Mouse (Mus musculus) thymus, postnatal 14 days (tissue): ENCODE results near the gene Top2a.

Experiments
- DNase-seq: peaks from one replicate; pipeline ENCODE4 v3.0.0; 2021

The Top2a gene

DNA sequence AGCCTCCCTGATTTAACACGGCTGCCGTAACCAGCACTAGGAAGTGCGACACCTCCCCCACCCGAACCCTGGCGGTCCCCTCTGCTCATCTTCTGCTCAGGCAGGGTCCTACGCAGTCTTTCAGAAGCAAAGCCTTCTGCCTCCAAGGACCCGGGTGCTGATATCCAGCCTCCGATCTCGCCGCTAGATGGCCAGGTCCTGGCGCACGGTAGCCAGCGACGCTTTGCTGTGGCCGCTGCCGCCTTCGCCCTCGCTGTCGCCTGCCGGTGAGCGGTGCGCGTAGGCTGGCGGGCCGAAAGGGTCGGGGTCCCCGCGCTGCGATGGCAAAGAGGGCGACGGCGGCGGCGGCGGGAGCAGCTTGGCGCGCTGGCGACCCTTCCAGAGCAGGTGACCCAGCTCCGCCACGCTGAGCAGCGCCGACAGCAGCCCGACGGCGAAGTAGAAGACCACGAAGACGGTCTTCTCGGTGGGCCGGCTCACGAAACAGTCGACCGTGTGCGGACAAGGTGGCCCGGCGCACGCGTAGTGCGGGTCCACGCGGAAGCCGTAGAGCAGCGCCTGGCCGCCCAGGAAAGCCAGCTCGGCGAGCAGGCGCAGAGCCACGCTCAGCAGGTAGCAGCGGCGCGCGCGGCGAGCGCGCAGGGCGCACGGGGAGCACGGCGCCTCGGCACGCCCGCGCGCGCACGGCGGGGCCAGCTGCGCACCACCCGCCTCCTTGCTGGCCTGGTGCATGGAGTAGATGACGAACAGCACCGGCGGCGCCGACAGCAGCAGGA, 41.8 kb downstream of the Top2a start:
- DNase-seq = peak; percentile 58

DNA sequence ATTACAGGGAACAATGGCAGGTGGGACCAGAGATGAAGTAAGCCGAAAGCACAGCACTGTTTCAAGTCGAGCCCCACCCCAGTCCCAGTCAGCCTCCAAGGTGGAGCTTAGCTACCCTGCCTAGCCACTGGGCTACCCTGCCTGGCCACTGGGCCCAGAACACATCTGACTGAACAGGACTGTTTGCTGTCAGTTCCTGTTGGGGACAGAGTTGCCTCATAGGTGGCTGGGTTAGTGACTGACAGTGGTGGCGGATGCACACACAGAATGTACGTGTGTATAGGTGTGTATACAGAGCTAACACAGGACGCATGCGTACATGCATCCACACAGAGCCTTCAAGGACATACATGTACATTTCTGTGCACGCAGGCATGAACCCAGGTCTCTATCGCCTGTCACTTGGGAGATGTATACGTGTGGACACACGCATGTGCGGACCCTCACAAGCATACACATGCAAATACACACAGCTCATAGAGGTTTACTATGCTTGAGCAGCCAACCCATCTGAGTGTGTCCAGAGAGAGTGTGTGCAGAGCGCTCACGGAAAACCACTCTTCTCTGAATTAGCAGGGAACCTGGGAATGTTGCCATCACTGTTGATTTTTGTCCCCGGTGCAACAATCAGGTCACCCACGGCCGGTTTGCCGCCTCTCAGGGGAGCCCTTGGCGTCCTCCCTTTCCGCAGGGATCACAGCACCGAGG, 42.5 kb downstream of the Top2a start:
- DNase-seq = no peak

DNA sequence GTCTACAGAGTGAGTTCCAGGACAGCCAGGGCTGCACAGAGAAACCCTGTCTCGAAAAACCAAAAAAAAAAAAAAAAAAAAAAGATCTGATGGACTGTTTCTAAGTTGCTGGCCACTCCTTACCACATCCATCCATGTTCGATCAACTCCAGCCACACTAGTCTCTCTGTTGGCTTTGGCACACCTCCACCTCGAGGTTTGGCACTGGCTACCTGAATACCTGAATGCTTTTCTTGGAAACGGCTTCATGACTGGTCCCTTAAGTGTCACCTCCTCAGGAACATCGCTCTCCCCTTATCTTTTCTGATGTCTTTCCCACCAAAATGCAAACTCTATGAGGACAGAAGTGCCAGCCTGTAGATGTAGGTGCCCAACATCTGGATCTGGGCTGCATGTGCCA, 44.6 kb downstream of the Top2a start:
- no peak for DNase-seq

GRCm38 (mm10) chr11:98978526-98979148, 45.4 kb downstream of the Top2a start:
- no peak for DNase-seq

- peak; percentile 79 for DNase-seq
These were observed 48.9 kb downstream of the Top2a start for GRCm38 (mm10) chr11:98974871-98975719.

DNA sequence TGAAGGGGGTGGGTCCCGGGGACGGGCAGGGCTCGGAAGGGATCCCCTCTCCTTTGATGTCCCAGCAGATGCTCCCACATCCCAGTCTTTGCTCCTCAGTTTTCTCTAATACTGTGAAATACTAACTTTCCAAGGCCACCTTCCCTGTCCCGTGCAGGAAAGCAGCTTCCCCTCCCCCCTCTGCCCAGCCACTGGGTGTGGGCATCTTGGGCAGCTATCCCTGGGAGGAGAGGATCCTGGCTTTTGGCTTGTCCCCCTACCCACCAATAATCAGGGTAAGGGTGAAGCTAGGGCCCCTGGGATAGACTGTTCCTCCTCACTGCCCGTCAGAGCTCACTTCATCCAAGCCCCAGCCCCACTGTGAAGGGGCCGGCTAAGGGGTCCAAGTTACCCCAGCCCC, 49.8 kb downstream of the Top2a start:
- DNase-seq = no peak

DNA sequence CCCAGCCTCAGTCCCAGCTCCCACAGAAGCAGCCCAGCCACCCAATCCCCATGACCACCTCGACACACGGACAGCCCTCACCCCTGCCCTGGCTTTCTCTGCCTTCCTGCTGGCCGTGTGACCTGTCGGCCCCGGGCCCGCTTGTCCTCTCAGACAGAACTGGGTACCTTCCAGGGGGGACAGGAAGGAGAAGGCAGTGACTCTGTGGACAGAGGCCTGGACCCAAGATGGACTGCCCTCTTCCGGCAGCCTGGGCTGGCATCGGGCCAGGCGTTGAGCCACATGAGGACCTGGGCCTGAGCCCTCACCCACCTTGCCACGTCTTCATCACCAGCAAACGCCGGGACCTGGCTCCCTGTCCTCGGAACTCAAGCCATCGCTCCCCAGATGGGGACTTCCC, 50.4 kb downstream of the Top2a start:
- no peak for DNase-seq

DNA sequence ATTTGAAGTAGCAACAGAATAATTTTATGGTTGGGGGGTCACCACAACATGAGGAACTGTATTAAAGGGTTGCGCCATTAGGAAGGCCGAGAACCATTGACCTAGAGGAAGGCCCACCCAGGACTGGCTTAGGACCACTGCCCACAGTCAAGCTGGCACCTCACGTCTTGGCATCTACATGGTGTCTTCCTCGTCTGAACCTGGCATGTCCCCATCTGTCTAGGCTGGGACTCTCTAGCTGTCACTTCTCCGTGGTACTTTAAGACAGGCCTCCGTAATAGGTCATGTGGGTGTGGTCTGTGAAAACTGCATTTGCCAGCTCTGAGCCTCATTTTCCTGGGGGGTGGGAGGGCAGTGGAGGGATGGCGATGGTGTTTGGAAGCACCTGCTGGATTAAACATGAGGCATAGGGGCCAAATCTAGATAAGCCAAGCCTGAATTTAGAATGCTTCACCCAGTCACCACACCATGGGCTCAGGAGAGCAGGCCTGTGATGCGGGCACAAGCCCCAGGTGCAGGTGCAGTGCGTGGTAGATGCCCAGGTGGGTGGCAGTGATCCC, 51.1 kb downstream of the Top2a start:
- DNase-seq = no peak

DNA sequence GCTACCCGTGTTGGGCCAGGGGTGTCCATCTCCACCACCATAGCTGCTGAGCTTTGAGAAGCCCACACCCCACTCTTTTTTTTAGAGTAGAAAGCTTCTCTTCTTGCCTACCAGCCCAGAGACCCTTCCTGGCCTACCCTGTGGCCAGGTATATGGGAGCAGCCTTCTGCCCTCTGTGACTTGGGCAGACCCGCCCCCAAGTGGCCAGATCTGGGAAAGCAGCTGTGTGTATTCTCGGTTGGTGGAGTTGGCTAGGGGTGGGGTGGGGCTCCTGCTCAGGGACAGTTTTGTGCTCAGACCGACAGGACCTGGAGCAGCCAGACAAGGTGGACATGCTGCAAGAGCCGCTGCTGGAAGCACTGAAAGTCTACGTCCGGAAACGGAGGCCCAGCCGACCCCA, 51.8 kb downstream of the Top2a start:
- peak; percentile 92 for DNase-seq

DNA sequence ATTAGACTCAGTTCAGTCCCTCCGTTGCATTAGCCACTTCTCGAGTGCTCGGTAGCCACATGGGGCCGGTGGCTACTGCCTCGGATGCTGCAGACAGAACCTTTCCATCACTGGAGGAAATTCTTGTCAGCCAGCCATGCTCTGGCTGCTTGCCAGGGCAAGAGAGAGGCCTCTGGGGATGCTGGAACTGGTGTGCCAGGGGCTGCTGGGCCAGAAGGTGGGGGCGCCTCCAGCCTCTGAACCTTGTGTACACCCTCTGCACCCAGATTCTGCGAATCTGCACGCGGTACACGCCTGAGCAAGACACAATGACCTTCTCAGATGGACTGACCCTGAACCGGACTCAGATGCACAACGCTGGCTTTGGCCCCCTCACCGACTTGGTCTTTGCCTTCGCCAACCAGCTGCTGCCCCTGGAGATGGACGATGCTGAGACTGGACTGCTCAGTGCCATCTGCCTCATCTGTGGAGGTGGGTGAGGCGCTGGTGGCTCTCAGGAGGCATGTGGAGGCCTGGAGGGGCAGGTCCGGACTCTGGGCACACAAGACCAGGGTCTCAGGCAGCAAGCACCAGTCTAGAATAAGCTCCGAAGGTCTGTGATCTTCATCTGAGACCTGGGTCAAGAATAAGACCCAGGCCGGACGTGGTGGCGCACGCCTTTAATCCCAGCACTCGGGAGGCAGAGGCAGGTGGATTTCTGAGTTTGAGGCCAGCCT, 52.5 kb downstream of the Top2a start:
- no peak for DNase-seq

- peak; percentile 25 for DNase-seq
These were observed 53.6 kb downstream of the Top2a start for GRCm38 (mm10) chr11:98970191-98970925.

DNA sequence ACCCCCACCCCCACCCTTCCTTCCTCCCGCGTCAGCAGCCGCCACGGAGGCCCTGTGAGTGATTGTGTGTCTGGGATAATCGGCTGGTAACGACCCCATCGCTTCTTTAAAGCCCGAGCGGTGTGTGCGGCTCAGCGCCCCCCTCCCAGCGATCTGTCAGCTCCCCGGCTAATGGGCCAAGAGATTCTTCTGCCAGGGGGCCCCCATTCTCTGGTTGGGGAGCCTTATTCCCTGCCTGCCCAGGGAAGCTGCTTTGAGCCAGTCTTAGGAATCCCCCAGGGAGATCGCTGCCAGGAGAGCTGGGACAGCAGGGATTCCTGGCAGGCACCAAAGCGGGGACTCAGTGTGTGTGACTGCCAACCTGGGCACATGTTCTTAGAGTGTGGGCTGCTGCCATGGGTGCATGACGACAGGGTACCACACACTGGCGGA, 54.5 kb downstream of the Top2a start:
- DNase-seq = no peak

- peak; percentile 32 for DNase-seq
These were observed 55.1 kb downstream of the Top2a start for GRCm38 (mm10) chr11:98968716-98969495.

DNA sequence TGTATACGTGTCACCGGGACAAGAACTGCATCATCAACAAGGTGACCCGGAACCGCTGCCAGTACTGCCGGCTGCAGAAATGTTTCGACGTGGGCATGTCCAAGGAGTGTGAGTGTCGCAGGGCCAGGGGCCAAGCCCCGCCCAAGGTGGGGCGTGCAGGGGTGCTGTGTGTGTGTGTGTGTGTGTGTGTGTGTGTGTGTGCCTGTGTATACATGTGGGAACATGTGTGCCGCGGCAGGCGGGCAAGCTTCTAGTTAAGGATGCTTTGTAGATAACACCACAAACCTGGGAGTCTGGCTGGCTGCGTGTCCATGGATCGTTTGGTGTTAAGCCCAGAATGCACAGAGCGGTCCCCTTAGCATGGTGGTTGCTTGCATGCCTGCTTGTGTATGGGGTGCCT, 55.9 kb downstream of the Top2a start:
- no peak for DNase-seq

DNA sequence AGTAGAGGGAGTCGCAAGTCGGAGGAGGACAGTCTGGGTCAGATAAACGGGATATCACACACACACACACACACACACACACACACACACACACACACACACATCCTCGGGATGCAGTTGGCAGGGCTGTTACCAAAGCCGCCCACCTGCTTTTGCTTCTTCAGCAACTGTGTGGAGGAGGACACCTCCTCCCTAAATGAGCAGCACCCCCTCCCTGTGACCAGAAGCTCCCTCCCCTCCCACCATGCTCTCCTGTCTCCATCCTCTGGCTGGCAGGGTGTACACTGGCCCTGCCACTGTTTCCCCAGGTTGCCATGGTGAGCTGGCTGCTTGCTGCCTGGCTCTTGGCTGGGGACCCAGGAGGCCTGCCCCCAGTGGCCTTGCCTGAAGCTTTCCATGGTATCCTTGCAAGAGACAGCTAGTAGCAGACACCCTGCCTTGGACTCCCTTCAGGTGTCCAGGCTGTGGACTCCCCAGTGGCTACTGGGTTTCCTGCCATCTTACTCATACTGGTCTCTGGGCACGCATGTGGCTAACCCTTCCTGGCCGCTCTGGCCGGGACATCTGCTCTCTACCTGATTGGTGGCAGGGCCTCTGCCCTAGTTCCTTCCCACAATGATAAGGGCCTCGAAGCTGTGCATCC, 57.4 kb downstream of the Top2a start:
- peak; percentile 49 for DNase-seq

DNA sequence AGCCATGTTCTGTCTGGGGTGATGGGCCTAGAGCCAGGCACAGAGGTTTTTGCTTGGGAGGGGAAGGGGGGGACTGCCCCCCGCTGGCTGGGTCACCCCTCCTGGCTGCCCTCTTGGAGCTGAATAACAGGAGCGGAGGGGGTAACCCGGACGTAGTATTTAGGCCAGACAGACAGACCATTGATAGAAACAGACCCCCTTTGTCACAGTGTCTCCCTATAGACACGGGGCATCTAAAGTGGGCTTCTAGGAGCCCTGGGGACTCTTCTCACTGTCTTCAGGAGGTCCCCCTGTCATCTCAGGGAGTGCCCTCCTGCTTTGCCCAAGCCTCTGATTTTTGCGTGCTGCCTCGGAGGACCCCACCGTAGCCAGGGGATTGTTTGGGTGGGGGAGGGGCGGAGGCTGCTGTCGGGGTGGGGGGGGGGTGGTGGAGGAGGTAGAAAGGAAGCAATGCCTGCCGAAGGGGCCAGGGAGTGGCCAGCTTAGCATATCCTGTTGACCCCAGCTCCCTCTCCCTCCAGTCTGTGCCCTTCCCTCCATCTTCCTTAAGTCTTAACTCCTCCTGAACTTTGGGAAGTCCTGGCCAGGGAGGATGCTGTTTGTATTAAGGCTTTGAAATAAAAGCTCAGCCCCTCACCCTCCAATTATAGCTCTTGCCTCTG, 58.4 kb downstream of the Top2a start:
- DNase-seq = peak; percentile 43

GRCm38 (mm10) chr11:98964616-98965415, 59.2 kb downstream of the Top2a start:
- DNase-seq = peak; percentile 81

DNA sequence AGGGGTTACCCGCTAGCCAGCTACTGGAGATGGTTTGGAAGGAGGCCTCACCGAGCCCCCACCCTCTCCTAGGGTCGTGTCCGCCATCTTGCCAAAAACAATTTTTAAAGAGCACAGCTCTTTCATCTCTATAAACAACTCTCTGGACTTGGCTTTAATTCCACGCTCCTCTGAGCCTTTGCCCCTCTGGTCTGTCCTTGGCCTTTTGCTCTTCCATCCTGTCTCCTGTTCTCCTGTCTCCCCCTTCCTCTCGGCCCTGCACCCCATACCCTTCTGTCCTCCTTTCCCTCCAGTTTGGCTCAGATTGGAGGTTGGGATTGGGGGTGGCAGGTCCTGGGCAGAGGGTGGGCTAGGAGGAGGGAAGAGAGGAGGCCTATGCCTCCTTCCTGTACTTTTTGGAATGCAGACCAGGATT, 59.8 kb downstream of the Top2a start:
- DNase-seq = no peak
